Mouse (Mus musculus) liver, postnatal 0 days (tissue): Measurements from ENCODE around the gene Ptcd3. TPM values are rescaled to one million over a fixed set of nuclear protein-coding genes. Genes with fewer than 3 reads are reported as not detected.
"Not testable (repeated sequence)": the region's sequence is repeated elsewhere in the genome, so short reads cannot be mapped to it uniquely, and the experiment has no call there.

ENCODE experiments used
- ATAC-seq: fragments of 200-750 bp; cut with Nextera tagmentation; 2 replicates; pipeline ENCODE4 v1.8.0; 2017; ENCODE audit warnings: mild to moderate bottlenecking, moderate library complexity
- DNase-seq: peaks from one replicate; pipeline ENCODE4 v3.0.0-alpha.2; 2016
- H3K27ac ChIP-seq: fragments of 300-500 bp; sonication (generic); 2 replicates; pipeline ENCODE4 v1.5.1; 2014; ENCODE audit warnings: antibody characterized with exemption, moderate library complexity, mild to moderate bottlenecking, low read depth
- H3K27me3 ChIP-seq: fragments of 300-500 bp; sonication (generic); 2 replicates; pipeline ENCODE4 v1.6.1; 2014; ENCODE audit warnings: low read length, control low read depth, mixed read lengths; ENCODE audit not compliant: insufficient read depth
- H3K36me3 ChIP-seq: fragments of 300-500 bp; sonication (generic); replicated peaks from 2 replicates; pipeline ENCODE4 v1.6.1; 2014; ENCODE audit warnings: mild to moderate bottlenecking, control low read depth, low read length, moderate library complexity, mixed read lengths; ENCODE audit not compliant: insufficient read depth
- H3K4me1 ChIP-seq: fragments of 300-500 bp; sonication (generic); 2 replicates; pipeline ENCODE4 v1.6.1; 2014; ENCODE audit warnings: antibody characterized with exemption, mild to moderate bottlenecking, control low read depth; ENCODE audit not compliant: insufficient read depth
- H3K4me2 ChIP-seq: fragments of 300-500 bp; sonication (generic); 2 replicates; pipeline ENCODE4 v1.6.1; 2014; ENCODE audit warnings: low read depth, mild to moderate bottlenecking, low read length, moderate library complexity, mixed read lengths
- H3K4me3 ChIP-seq: fragments of 300-500 bp; sonication (generic); 2 replicates; pipeline ENCODE4 v1.5.1; 2014; ENCODE audit warnings: low read depth, low read length
- H3K9ac ChIP-seq: fragments of 300-500 bp; sonication (generic); replicated peaks from 2 replicates; pipeline ENCODE4 v1.6.1; 2014; ENCODE audit warnings: mild to moderate bottlenecking, moderate library complexity
- H3K9me3 ChIP-seq: fragments of 300-500 bp; sonication (generic); 2 replicates; pipeline ENCODE4 v1.6.1; 2016; ENCODE audit warnings: mild to moderate bottlenecking, control low read depth, low read length, mixed read lengths
- CTCF ChIP-seq: sonication (generic); IDR thresholded peaks from 2 replicates; pipeline ENCODE4 v1.5.1; 2016; ENCODE audit warnings: antibody characterized with exemption, low read depth
- EP300 ChIP-seq: IDR thresholded peaks from 2 replicates; pipeline ENCODE4 v1.6.1; 2016; ENCODE audit warnings: antibody characterized with exemption, low read depth, mild to moderate bottlenecking
- WGBS: fragments of 180-500 bp; shearing (Covaris S2); extraction: QIAGEN DNeasy Blood & Tissue Kit; methylation state at CpG from one replicate; pipeline ENCODE4 v1.1.7; 2014; ENCODE audit not compliant: insufficient replicate concordance; 5-methylcytosine and 5-hydroxymethylcytosine counted together
- polyA plus RNA-seq: library from polyadenylated mRNA; unstranded; fragments of >200 nt; fragmentation: Nextera tagmentation; extraction: Ambion mirVana; gene quantifications from 2 replicates; pipeline ENCODE4 v1.2.1, GENCODE M21; 2015

Ptcd3 gene
- polyA plus RNA-seq, 1 experiment from 2014 or later, result 32.0 TPM

DNA sequence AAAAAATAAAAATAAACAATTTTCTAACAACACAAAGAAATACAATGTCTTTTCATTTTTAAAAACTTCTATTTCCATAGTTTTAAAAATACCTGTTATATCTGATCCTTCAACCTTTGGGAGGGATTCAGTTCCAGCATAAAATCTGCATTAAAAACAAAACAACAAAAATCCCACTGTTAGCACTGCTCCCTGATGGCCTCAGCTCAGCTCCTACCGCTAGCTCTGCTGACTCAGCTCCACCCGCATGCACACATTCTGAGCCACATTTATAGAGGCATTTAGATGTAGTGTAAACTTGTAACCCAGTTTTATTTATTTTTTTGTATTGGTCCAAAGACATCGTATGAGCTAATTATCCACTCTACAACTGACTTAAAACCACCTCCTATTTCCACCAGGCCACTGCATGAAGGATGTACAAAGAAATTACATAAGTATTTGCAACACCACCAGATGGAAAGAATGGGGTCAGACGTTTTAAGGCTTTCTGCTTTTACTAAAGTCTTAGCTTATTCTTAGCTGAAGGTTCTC is 781 bp downstream of the Ptcd3 start:
- no peak for DNase-seq
- Histone ChIP-seq H3K4me3 (peak overlapping the region; percentile 72), H3K27me3 (no peaks in the 10 kb centered on the region), H3K9me3 (no peaks in the 10 kb centered on the region), H3K4me2 (peak overlapping the region; percentile 69), H3K27ac (no peak overlapping the region), H3K36me3 (peaks cover 27% of the 10 kb centered on the region), H3K4me1 (peaks cover 30% of the 10 kb centered on the region), H3K9ac (peak overlapping the region; percentile 63)
- TF ChIP-seq CTCF, result no peak
- TF ChIP-seq EP300, result no peak
- ATAC-seq, result no peak
- 2% methylated on average over 4 of the region's 4 CpGs for WGBS

DNA sequence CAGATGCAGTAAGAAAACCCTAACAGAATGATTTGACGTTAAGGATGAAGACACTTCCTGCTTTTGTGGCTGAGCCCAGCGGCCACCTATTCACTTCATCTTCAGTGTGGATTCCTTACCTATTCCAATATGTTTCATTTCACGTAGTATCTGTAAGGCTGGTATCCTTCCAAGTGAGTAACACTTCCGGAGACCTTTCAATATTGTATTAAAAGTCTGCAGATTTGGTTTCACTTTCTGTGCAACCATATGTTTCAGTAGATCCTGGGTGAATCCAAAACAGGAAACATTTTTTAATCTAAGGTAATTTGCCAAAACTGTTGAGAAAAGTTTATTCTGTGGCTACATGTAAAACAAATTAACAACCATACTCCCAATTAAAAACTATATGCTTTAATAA is 15.3 kb downstream of the Ptcd3 start:
- TF ChIP-seq CTCF, result no peak
- TF ChIP-seq EP300, result no peak
- Histone ChIP-seq H3K4me2 (no peak overlapping the region), H3K4me1 (no peaks in the 10 kb centered on the region), H3K9ac (no peak overlapping the region), H3K9me3 (no peaks in the 10 kb centered on the region), H3K4me3 (no peak overlapping the region), H3K36me3 (peaks cover 83% of the 10 kb centered on the region), H3K27me3 (no peaks in the 10 kb centered on the region), H3K27ac (no peak overlapping the region)
- DNase-seq (no peak), ATAC-seq (no peak)
- WGBS, result 74% methylated on average over 4 of the region's 4 CpGs

DNA sequence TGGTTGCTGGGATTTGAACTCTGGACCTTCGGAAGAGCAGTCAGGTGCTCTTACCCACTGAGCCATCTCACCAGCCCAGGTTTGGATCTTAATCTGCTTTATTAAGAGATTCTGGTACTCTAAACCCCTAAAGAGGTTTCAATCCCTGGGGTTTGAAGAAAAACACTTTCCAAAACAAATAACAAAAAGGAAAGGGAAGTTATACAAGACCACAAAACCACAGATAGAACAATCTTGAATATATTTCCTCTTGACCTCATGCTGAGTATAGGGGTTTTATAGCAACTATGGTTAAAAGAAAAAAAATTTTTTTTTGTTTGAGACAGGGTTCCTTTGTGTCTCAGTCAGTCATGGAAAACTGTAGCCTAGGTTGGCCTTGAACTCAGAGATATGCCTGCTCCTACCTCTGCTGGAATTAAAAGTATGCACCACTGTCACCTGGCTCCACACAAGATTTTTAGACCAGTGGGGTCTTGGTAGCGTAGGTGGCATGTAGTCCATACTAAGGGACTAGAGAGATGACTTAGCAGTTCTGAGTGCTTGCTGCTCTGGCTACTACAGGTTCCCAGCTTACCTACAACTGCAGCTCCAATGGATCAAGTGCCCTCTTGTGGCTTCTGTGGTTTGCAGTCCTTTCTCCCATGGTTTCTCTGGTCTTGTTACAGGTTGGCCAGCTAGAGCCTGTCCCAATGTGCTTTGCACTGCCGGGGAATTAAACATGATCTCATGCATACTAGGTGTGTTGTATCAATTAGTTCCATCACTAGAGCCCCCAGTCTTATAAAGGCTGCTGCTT is 30.4 kb downstream of the Ptcd3 start:
- no peaks in the 10 kb centered on the region for H3K4me1 ChIP-seq
- no peak overlapping the region for H3K4me3 ChIP-seq
- no peak overlapping the region for H3K4me2 ChIP-seq
- ATAC-seq, result 0 out of 2 replicates have a peak, but pooled peaks have one; percentile 8
- H3K27ac ChIP-seq, result no peak overlapping the region
- H3K27me3 ChIP-seq, result no peaks in the 10 kb centered on the region
- no peak for DNase-seq
- TF ChIP-seq CTCF (peak; percentile 15; the same call in 1 of the 2 replicates), EP300 (no peak)
- peaks cover 71% of the 10 kb centered on the region for H3K36me3 ChIP-seq
- 75% methylated on average over 3 of the region's 3 CpGs for WGBS
- H3K9me3 ChIP-seq, result no peaks in the 10 kb centered on the region
- H3K9ac ChIP-seq, result no peak overlapping the region

DNA sequence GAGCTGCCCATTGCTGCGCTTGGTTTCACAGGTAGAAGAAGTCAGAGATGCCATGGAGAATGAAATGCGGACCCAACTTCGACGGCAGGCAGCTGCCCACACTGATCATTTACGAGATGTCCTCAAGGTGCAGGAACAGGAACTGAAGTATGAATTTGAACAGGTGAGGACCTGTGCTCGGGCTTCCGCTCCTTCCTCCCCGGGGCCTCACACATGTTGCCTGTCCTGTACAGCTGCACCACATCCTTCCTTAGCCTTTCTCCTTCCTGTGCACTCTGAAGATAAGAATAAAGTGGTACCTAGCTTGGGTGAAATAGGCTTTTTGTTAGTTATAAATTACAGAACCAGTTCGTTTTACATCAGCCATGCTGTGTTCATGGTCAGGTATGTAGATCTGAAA is 37.2 kb downstream of the Ptcd3 start:
- H3K4me3 ChIP-seq, result no peak overlapping the region
- H3K36me3 ChIP-seq, result peaks cover 62% of the 10 kb centered on the region
- 70% methylated on average over 9 of the region's 9 CpGs for WGBS
- H3K27ac ChIP-seq, result no peak overlapping the region
- no peak overlapping the region for H3K9ac ChIP-seq
- H3K4me2 ChIP-seq, result no peak overlapping the region
- ATAC-seq (no peak), DNase-seq (no peak)
- H3K27me3 ChIP-seq, result no peaks in the 10 kb centered on the region
- TF ChIP-seq CTCF, result no peak
- no peak for TF ChIP-seq EP300
- no peaks in the 10 kb centered on the region for H3K4me1 ChIP-seq
- H3K9me3 ChIP-seq, result no peaks in the 10 kb centered on the region

DNA sequence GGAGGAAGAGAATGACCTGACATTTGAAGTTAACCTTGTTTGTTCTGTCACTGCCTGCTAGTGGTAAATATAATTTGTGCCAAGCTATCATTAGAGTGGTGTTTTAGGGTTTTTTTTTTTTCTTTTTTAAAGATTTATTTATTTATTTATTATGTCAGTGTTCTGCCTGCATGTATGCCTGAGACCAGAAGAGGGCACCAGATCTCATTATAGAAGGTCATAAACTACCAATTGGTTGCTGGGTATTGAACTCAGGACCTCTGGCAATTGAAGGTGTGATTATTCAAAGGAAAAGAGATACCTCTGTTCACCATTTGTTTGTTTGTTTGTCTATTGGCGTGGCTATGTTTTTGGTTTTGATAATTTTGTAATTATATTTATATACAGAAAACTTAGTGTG is 39.7 kb downstream of the Ptcd3 start:
- H3K27me3 ChIP-seq, result no peaks in the 10 kb centered on the region
- H3K9ac ChIP-seq, result no peak overlapping the region
- peaks cover 66% of the 10 kb centered on the region for H3K36me3 ChIP-seq
- TF ChIP-seq EP300 (no peak), CTCF (peak; percentile 59)
- H3K4me1 ChIP-seq, result no peaks in the 10 kb centered on the region
- 93% methylated on average over 1 of the region's 1 CpGs for WGBS
- DNase-seq (no peak), ATAC-seq (no peak)
- H3K9me3 ChIP-seq, result no peaks in the 10 kb centered on the region
- H3K4me3 ChIP-seq, result no peak overlapping the region
- no peak overlapping the region for H3K4me2 ChIP-seq
- no peak overlapping the region for H3K27ac ChIP-seq

DNA sequence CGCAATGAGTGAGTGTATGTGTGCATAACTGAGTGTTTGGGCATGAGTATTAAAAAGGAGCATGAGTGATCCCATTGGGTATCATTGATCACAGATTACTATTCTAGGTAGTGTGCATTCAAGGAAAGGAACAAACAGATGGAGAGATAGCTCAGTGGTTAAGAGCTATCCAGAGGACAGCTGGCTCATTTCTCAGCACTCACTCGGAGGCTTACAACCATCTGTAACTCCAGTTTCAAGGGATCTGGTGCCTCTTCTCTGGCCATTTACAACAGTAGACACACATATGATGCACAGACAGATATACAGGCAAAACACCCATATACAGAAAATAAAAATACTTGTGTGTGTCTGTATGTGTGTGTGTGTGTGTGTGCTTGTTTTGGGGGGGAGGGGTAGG is 40.8 kb downstream of the Ptcd3 start:
- no peaks in the 10 kb centered on the region for H3K27me3 ChIP-seq
- H3K36me3 ChIP-seq, result peaks cover 69% of the 10 kb centered on the region
- H3K9ac ChIP-seq, result no peak overlapping the region
- no peaks in the 10 kb centered on the region for H3K4me1 ChIP-seq
- WGBS, result 90% methylated on average over 2 of the region's 2 CpGs
- DNase-seq (no peak), ATAC-seq (no peak)
- no peak overlapping the region for H3K4me3 ChIP-seq
- no peaks in the 10 kb centered on the region for H3K9me3 ChIP-seq
- TF ChIP-seq CTCF, result no peak
- TF ChIP-seq EP300, result no peak
- H3K4me2 ChIP-seq, result no peak overlapping the region
- no peak overlapping the region for H3K27ac ChIP-seq

DNA sequence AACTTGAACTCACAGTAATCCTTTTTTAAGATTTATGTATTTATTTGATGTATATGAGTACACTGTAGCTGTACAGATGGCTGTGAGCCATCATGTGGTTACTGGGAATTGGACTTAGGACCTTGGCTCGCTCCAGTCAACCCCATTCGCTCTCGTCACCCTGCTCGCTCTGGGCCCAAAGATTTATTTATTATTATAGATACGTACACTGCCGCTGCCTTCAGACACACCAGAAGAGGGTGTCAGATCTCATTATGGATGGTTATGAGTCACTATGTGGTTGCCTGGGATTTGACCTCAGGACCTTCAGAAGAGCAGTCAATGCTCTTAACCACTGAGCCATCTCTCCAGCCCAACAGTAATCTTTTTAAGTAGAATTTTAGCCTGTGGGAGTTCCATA is 61.6 kb downstream of the Ptcd3 start:
- not testable (repeated sequence) for H3K27me3 ChIP-seq, H3K9me3 ChIP-seq, H3K4me1 ChIP-seq, DNase-seq, H3K9ac ChIP-seq, H3K4me3 ChIP-seq, H3K27ac ChIP-seq, H3K4me2 ChIP-seq, ATAC-seq
- WGBS, result 85% methylated on average over 6 of the region's 6 CpGs
- peaks cover 15% of the 10 kb centered on the region for H3K36me3 ChIP-seq
